Mouse (Mus musculus): ENCODE data around the gene Srpr. TPM values are rescaled to one million over a fixed set of nuclear protein-coding genes. Genes with fewer than 3 reads are reported as not detected.
A peak's percentile ranks its signal among the peaks of the same experiment; 100 is the strongest.

The Srpr gene
- total RNA-seq (2015) (82.6 and 84.3 TPM in 2 replicates), total RNA-seq (2017) (61.6 and 61.7 TPM in 2 replicates)

- peak; percentile 96 for ATAC-seq (replicated peaks; ENCODE audit: poor library complexity)
Measured at GRCm38 (mm10) chr9:35199772-35200471, at the start of gene Srpr, which contains the start of gene Tirap. Gene Srpr, plus strand, starts transcription at chr9:35200175. Gene Tirap, minus strand, starts transcription at chr9:35200291.

GRCm38 (mm10) chr9:35152923-35153322 is 47.1 kb upstream of the Srpr start:
- ATAC-seq (replicated peaks; ENCODE audit: poor library complexity), result no peak

- ATAC-seq (replicated peaks; ENCODE audit: poor library complexity), result no peak
Measured at GRCm38 (mm10) chr9:35156002-35156710, 43.8 kb upstream of the Srpr start.

GRCm38 (mm10) chr9:35156862-35157261 is 43.1 kb upstream of the Srpr start:
- ATAC-seq (replicated peaks; ENCODE audit: poor library complexity), result no peak

GRCm38 (mm10) chr9:35158477-35158876 is 41.5 kb upstream of the Srpr start:
- no peak for ATAC-seq (replicated peaks; ENCODE audit: poor library complexity)

GRCm38 (mm10) chr9:35160662-35161061 is 39.3 kb upstream of the Srpr start:
- ATAC-seq (replicated peaks; ENCODE audit: poor library complexity), result no peak

GRCm38 (mm10) chr9:35161721-35162120 is 38.3 kb upstream of the Srpr start:
- no peak for ATAC-seq (replicated peaks; ENCODE audit: poor library complexity)

- no peak for ATAC-seq (replicated peaks; ENCODE audit: poor library complexity)
Measured at GRCm38 (mm10) chr9:35163011-35163690, 36.8 kb upstream of the Srpr start.

- peak; percentile 58 for ATAC-seq (replicated peaks; ENCODE audit: poor library complexity)
Measured at GRCm38 (mm10) chr9:35164142-35164874, 35.7 kb upstream of the Srpr start.

GRCm38 (mm10) chr9:35166144-35166797 is 33.7 kb upstream of the Srpr start:
- ATAC-seq (replicated peaks; ENCODE audit: poor library complexity), result peak; percentile 88

- no peak for ATAC-seq (replicated peaks; ENCODE audit: poor library complexity)
Measured at GRCm38 (mm10) chr9:35166798-35167635, 33.0 kb upstream of the Srpr start.

- no peak for ATAC-seq (replicated peaks; ENCODE audit: poor library complexity)
Measured at GRCm38 (mm10) chr9:35170071-35170470, 29.9 kb upstream of the Srpr start.

- no peak for ATAC-seq (replicated peaks; ENCODE audit: poor library complexity)
Measured at GRCm38 (mm10) chr9:35173331-35173730, 26.6 kb upstream of the Srpr start.

- ATAC-seq (replicated peaks; ENCODE audit: poor library complexity), result peak; percentile 96
Measured at GRCm38 (mm10) chr9:35175251-35176123, 24.5 kb upstream of the Srpr start, which contains the start of gene Dcps. Gene Dcps, minus strand, starts transcription at chr9:35176061.

GRCm38 (mm10) chr9:35176124-35176659 is 23.8 kb upstream of the Srpr start:
- no peak for ATAC-seq (replicated peaks; ENCODE audit: poor library complexity)

- ATAC-seq (replicated peaks; ENCODE audit: poor library complexity), result peak; percentile 69
Measured at GRCm38 (mm10) chr9:35182832-35183231, 17.1 kb upstream of the Srpr start.

- peak; percentile 93 for ATAC-seq (replicated peaks; ENCODE audit: poor library complexity)
Measured at GRCm38 (mm10) chr9:35183359-35183758, 16.6 kb upstream of the Srpr start.

GRCm38 (mm10) chr9:35186430-35186829 is 13.5 kb upstream of the Srpr start:
- no peak for ATAC-seq (replicated peaks; ENCODE audit: poor library complexity)
